Mouse (Mus musculus): ENCODE measurements around the gene Agmat.

GRCm38 (mm10) chr4:141789564-141790218 lies 43.2 kb downstream of the Agmat start:
- TF ChIP-seq CTCF (conservative IDR thresholded peaks at IDR 0.05; ENCODE audit: low read length) (no peak), NANOG (IDR thresholded peaks at IDR 0.05; ENCODE audit: borderline replicate concordance, low read length) (no peak)
